ENCODE assay signal across 9 mouse cellular contexts in the genomic region with DNA sequence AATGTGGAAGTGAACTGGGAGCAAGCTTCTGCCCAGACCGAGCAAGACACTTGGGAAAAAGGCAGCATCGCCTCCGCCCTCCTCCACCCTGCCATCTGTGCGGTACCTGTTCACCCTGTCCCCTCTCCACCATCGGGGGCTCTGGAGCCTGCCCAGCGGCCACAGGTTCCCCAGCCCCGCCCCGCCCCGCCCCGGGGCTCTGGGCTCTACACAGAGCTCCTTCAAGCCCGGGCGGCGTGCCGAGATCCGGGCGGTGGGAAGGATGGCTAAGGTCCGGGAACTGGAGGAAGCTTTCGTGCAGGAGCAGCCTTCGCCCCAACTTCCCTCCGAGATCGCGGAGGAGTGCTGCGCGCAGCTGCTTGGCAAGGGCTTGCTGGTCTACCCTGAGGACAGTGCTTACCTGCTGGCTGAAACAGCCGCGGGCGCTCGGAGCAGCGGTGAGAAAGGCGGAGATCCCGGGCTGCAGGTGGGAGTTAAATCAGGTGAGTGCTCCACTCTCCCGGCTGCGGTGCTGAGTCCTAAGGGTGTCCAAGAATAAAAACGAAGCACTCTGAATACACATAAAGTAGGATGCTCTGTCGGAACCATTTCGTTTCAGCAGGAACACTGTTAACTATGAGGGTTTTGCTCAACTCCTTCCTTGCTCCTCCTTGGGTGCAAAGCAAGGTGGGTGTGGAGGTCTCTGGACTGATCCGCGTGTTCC. TPM values are rescaled to one million over a fixed set of nuclear protein-coding genes. Genes with fewer than 3 reads are reported as not detected.
DNase-seq lines count a peak whose midpoint lies in the region; ATAC-seq and TF ChIP-seq lines count a peak whose summit lies in the region.
"Had no signal": no experiment of that assay in that cellular context is flagged by ENCODE, and none has a peak within 500 bp of the region (broad histone marks: within the 10 kb centered on the region; RNA-seq: fewer than 3 reads in every experiment).

A gene (plus strand): TSS at position 209 of the 703 bp plus-strand sequence.

- peak within 1 kb of the TSS; percentile 68 for H3K9ac ChIP-seq in hindbrain, embryonic 13.5 days
- H3K9ac ChIP-seq in liver, embryonic 14.5 days (replicated peaks), result no peak within 1 kb of the TSS

- peak within 1 kb of the TSS; percentile 96 for H3K4me2 ChIP-seq in hindbrain, embryonic 13.5 days
- peak within 1 kb of the TSS; percentile 50 for H3K4me2 ChIP-seq in liver, embryonic 14.5 days (ENCODE audit: low read depth)

- no peak for TF ChIP-seq EP300 in liver, embryonic 14.5 days (IDR thresholded peaks at IDR 0.05; ENCODE audit: low read depth)

- DNase-seq in kidney, adult 2 months, result peak; percentile 1
- DNase-seq in kidney, adult 11 months, result no peak
- DNase-seq in liver, embryonic 14.5 days (ENCODE audit: low read depth in 3 of 3, low spot score in 3 of 3), result no peak
- DNase-seq in retina, postnatal 1 day, result peak; percentile 60
- DNase-seq in gastrocnemius, postnatal 14 days, result no peak
- DNase-seq in urinary bladder, postnatal 36 days (ENCODE audit: low spot score in 2 of 2), result no peak

- H3K36me3 ChIP-seq in kidney, adult 2 months (ENCODE audit: control insufficient read depth, insufficient read depth, low read length), result no peaks in the 10 kb centered on the region
- no peaks in the 10 kb centered on the region for H3K36me3 ChIP-seq in hindbrain, embryonic 13.5 days
- H3K36me3 ChIP-seq in liver, embryonic 14.5 days (replicated peaks; ENCODE audit: control insufficient read depth, insufficient read depth, low read depth), result no peaks in the 10 kb centered on the region

- peak within 1 kb of the TSS; percentile 17; the same call in 1 of the 2 replicates for H3K4me3 ChIP-seq in kidney, adult 2 months (ENCODE audit: insufficient read depth, low read depth, low read length)
- H3K4me3 ChIP-seq in cortical plate, adult 2 months (ENCODE audit: insufficient read depth, low read length), result peak within 1 kb of the TSS; percentile 22
- H3K4me3 ChIP-seq in hindbrain, embryonic 13.5 days, result peak within 1 kb of the TSS; percentile 53
- H3K4me3 ChIP-seq in liver, embryonic 14.5 days (ENCODE audit: insufficient read depth in 1 of 2, low read depth in 2 of 2, low read length in 2 of 2), result peak within 1 kb of the TSS; percentile 6 to 32; a peak in 3 of 4 replicates

- no peaks in the 10 kb centered on the region for H3K4me1 ChIP-seq in kidney, adult 2 months (ENCODE audit: control insufficient read depth, insufficient read depth, low read length)
- no peaks in the 10 kb centered on the region for H3K4me1 ChIP-seq in cortical plate, adult 2 months (ENCODE audit: control insufficient read depth, insufficient read depth, low read length)
- peaks cover 14% of the 10 kb centered on the region for H3K4me1 ChIP-seq in hindbrain, embryonic 13.5 days (replicated peaks)
- no peaks in the 10 kb centered on the region for H3K4me1 ChIP-seq in liver, embryonic 14.5 days (replicated peaks; ENCODE audit: control insufficient read depth in 2 of 2, insufficient read depth in 2 of 2, low read length in 1 of 2)

- 1% methylated on average over 38 of the region's 38 CpGs for WGBS in kidney, adult 2 months
- 0% methylated on average over 38 of the region's 38 CpGs for WGBS in hindbrain, embryonic 13.5 days
- 2% methylated on average over 38 of the region's 38 CpGs for WGBS in liver, embryonic 14.5 days (ENCODE audit: insufficient replicate concordance)

- H3K27ac ChIP-seq in kidney, adult 2 months (ENCODE audit: insufficient read depth, low read depth, low read length), result no peak within 1 kb of the TSS
- H3K27ac ChIP-seq in cortical plate, adult 2 months (ENCODE audit: insufficient read depth, low read length), result no peak within 1 kb of the TSS
- H3K27ac ChIP-seq in hindbrain, embryonic 13.5 days, result no peak within 1 kb of the TSS
- no peak within 1 kb of the TSS for H3K27ac ChIP-seq in liver, embryonic 14.5 days
- H3K27ac ChIP-seq: macrophage had no signal

- peak; percentile 88 for ATAC-seq in hindbrain, embryonic 13.5 days (ENCODE audit: low FRiP score)
- ATAC-seq in liver, embryonic 14.5 days (ENCODE audit: insufficient read depth), result no peak

- intact Hi-C loops in gastrocnemius, postnatal 14 days (cut with DNase I; ENCODE audit: low total_unique reads), result no loop called here

- no peaks in the 10 kb centered on the region for H3K9me3 ChIP-seq in hindbrain, embryonic 13.5 days
- no peaks in the 10 kb centered on the region for H3K9me3 ChIP-seq in liver, embryonic 14.5 days (ENCODE audit: control insufficient read depth, low read length)

- no peak for TF ChIP-seq CTCF in kidney, adult 2 months (conservative IDR thresholded peaks at IDR 0.05; ENCODE audit: insufficient read depth, insufficient read length, low read depth, low read length)
- no peak for TF ChIP-seq CTCF in cortical plate, adult 2 months (IDR thresholded peaks at IDR 0.05; ENCODE audit: extremely low read depth, insufficient read depth, low read length)
- no peak for TF ChIP-seq CTCF in liver, embryonic 14.5 days (IDR thresholded peaks at IDR 0.05; ENCODE audit: low read depth)

- H3K27me3 ChIP-seq in kidney, adult 2 months (replicated peaks; ENCODE audit: control insufficient read depth, insufficient read depth, low read length), result peaks cover 1% of the 10 kb centered on the region; the same call in 1 of the 2 replicates
- peaks cover 34% of the 10 kb centered on the region for H3K27me3 ChIP-seq in hindbrain, embryonic 13.5 days
- H3K27me3 ChIP-seq in liver, embryonic 14.5 days (ENCODE audit: control insufficient read depth, insufficient read depth, low read length), result peaks cover 20% of the 10 kb centered on the region

- no peak for TF ChIP-seq POLR2A in kidney, adult 2 months (IDR thresholded peaks at IDR 0.05; ENCODE audit: low read depth, low read length)
- no peak for TF ChIP-seq POLR2A in cortical plate, adult 2 months (IDR thresholded peaks at IDR 0.05; ENCODE audit: extremely low read depth, insufficient read depth, low read length)

RNA-seq across cellular contexts. Expression of the gene that starts here (rescaled TPM):
- not detected in 2 replicates for polyA plus RNA-seq in kidney, adult 2 months (2012; rRNA removed)
- not detected in 2 replicates for polyA plus RNA-seq in cortical plate, adult 2 months (2012; rRNA removed)
- polyA plus RNA-seq in hindbrain, embryonic 13.5 days (2015; fragmentation: Nextera tagmentation; extraction: Ambion mirVana), result not detected in 2 replicates
- 0.01 and 0.02 TPM in 2 replicates for polyA plus RNA-seq in liver, embryonic 14.5 days (2012; rRNA removed)
- polyA plus RNA-seq in liver, embryonic 14.5 days (2014; fragmentation: Nextera tagmentation; extraction: Ambion mirVana), result not detected in 2 replicates
- total RNA-seq in gastrocnemius, postnatal 14 days (2021), result not detected
- polyA plus RNA-seq: macrophage had no signal

Comparison
In these comparisons a context has a peak if more than half of its experiments do, and no peak if none do; other contexts are left out.
1. Peak in DNase-seq and H3K4me3 ChIP-seq in kidney, adult 2 months; RNA of the gene not detected or under 1 TPM.
2. Peak in ATAC-seq, H3K4me3 ChIP-seq, H3K9ac ChIP-seq and H3K4me2 ChIP-seq in hindbrain, embryonic 13.5 days; RNA of the gene not detected or under 1 TPM.